Mouse (Mus musculus): ENCODE data around the gene Tbrg4.

GRCm38 (mm10) chr11:6627731-6628130 is 1.9 kb upstream of the Tbrg4 start:
- TF ChIP-seq CTCF (IDR thresholded peaks at IDR 0.05; ENCODE audit: borderline replicate concordance, insufficient read depth, low read depth, low read length) (no peak), POLR2A (IDR thresholded peaks at IDR 0.05; ENCODE audit: borderline replicate concordance, insufficient read depth, low read length) (no peak)

Measured in cerebellum, adult 2 months (tissue).